Mouse (Mus musculus) spleen, adult 2 months (tissue): ENCODE measurements around the gene Nectin2.

ENCODE experiments used
- CTCF ChIP-seq: fragments of 200-500 bp; IDR thresholded peaks from 2 replicates; pipeline ENCODE4 v1.5.1; 2011; ENCODE audit warnings: mild to moderate bottlenecking, inconsistent platforms; ENCODE audit not compliant: insufficient read depth, insufficient read length, insufficient replicate concordance; ENCODE audit errors: extremely low read depth
- POLR2A ChIP-seq: fragments of 200-500 bp; IDR thresholded peaks from 2 replicates; pipeline ENCODE4 v1.6.1; 2011; ENCODE audit warnings: low read depth, low read length, inconsistent platforms

GRCm38 (mm10) chr7:19750217-19751069, at the start of gene Nectin2:
- TF ChIP-seq POLR2A = no peak
- peak; percentile 62; the same call in 1 of the 2 replicates for TF ChIP-seq CTCF
